Mouse (Mus musculus): ENCODE data around the gene Lrp10.

Lrp10 gene

DNA sequence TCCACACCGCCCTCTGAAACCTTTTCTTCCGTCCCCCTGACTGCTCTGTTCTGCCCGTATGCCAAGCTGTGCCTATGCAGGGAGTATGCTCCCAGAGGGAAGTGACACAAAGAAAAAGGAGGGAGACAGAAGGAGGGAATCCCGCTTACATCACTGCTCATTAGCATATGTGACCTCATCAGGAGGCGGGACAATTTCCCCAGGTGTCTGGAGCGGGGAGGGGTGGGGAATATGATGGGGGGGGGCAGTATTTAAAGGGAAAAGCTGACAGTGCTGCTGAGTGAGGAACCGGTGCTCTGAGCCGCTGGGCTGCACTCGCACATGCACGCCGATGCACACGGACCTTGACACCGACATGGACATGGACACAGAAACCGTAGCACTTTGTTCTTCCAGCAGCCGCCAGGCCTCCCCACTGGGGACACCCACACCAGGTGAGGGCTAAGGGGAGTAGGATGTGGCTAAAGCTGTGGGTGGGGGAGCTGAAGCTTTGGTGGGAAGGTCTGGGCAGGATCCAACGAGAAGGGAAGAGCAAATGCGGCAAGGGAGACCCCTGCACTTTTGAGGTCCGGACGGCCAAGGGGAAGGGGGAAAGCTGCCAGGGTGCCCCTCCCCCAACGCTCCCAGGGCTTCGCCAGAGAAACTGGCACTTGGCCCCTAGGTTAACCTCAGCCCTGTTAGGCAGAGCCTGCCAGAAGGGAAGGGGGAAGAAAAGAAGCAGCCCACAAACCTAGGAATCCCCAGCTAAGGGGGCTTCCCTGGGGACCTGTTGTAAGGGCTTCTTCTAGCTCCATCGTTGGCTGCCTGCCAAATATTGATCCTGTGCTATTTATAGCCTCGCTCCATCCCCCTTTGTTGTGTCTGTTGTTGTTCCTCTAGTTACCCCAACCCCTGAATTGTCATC, 12.3 kb downstream of the Lrp10 start, which contains the start of gene Rem2:
Gene Rem2 (plus strand): TSS at position 160 of the 904 bp plus-strand sequence.
- peak; percentile 73 to 74 for DNase-seq

DNA sequence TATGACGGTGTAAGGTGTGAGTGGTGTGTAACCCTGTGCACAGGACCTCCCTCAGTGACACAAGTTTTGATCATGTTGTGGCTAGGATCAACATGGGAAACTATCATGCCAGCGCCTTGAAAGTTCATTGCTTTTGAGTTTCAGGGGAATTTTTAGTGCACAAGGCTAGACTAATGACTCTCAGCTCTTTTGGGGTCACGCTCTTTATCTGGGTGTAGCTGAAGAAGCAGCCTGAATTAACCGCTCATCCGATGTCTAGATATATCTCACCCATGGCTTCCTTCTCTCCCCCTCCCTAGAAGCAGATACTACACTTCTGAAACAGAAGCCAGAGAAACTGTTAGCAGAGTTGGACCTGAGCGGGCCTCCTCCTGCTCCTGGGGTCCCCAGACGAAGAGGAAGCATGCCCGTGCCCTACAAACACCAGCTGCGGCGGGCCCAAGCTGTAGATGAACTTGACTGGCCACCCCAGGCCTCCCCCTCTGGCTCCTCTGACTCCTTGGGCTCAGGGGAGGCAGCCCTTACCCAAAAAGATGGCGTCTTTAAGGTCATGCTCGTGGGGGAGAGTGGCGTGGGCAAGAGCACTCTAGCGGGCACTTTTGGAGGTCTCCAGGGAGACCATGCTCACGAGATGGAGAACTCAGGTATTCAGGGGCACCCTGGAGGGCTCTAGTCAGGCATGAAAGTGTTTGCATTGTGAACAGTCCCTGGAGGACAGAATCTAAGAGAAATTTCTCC, 13.4 kb downstream of the Lrp10 start:
- DNase-seq = no peak

DNA sequence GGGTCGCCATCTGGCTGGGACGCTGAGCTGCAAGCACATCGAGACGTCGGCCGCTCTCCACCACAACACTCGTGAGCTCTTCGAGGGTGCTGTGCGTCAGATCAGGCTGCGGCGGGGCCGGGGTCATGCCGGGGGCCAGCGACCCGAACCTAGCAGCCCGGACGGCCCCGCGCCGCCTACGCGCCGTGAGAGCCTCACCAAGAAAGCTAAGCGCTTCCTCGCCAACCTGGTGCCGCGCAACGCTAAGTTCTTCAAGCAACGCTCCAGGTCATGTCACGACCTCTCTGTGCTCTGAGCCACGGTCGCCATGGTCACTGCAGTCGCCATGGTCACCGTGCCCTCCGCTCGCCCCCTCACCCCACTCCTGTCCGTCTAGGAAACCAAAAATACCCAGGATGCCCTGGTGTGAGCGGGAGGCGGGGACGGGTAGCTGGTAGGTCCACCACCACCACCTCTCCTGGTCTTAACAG, 15.5 kb downstream of the Lrp10 start:
- peak; percentile 66 to 78 for DNase-seq

DNA sequence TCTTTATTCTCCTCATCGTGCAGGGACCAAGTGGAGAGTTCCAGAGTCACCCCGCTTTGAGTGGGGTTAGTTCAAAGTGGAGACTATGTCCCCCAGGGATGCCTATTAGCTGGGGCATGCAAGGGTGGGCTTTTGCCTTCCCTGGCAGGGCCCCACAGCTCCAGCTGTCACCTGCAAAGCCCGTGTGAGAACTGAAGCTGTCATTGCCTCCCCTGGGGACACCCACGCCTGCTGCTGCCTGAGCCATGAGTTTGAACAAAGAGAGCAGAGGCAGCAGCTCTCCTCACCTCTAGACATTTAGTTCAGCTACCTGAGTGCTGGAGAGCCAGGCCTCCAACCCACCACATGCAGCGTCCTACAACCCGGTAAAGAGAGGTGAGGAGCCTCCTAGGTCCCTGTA, 16.7 kb downstream of the Lrp10 start:
- DNase-seq = no peak

DNA sequence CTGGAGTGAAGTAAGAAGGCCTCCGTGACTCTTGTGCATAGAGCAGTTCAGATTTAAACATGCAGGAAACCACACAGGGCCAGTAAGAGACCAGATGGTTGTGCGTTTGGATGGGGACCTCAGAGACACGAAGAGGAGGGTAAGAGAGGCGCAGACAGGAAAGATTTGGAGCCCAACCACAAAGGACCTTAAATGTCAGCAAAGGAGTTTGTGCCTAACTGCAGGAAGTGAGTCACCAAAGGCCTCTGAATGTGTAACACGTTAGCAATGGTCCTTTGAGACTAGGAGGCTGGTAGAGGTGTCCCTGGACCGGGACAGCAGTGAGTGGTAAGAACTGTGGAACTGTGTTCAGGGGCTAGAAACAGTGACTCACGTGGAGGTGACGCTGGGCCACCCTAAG, 17.5 kb downstream of the Lrp10 start:
- DNase-seq = no peak

DNA sequence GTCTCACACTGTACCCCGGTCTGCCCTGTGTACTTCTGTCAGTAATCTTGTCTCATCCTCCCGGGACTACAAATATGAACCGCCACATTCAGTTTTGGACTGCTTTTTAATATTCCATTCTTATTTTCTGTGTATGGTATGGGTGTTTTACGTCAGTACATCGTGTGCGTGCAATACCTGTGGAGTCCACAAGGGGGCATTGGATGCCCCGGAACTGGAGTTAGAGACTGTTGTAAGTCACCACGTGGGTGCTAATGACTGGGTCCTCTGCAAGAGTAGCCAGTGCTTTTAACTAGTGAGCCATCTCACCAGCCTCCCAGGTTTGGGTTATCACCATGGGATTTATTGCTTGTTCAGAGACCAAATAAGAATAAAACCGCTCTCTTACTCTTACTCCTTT, 18.6 kb downstream of the Lrp10 start:
- DNase-seq = peak; percentile 26 to 65

DNA sequence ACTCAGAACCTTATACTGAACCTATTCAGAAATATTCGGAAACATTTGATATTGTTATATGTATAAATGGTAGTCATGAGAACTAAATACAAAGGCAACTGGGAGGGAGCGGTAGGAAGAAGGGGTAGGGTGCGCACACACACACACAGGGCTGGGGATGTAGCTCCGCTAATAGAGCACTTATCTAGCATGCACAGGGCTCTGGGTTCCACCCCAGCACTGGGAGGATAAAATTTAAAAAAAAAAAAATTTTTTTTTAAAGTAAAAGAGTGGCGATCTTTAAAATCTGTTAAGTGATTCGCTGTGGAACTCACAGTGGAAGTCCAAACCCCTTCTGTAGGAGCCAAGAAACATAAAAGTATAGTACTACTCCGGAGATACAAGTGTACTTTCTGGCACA, 22.0 kb downstream of the Lrp10 start:
- no peak for DNase-seq

DNA sequence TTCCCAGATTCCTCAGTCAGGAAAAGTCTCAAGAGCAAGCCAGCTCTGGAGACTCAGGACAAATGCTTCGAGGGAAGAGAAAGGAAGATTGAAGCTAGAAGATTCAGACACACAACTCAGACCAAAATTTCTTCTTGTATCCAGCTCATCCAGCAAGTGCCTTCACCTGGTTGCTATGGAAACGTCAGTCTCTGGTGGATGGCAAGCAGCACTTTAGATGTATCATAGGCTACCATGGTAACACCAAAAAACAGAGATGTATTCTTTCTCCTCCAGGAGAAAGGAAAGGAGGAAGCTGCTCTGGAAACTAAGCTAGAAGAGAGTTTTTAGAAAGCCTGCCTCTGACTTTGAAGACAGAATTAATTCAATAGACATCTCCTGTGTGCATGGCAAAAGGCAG, 23.8 kb downstream of the Lrp10 start:
- DNase-seq = no peak

DNA sequence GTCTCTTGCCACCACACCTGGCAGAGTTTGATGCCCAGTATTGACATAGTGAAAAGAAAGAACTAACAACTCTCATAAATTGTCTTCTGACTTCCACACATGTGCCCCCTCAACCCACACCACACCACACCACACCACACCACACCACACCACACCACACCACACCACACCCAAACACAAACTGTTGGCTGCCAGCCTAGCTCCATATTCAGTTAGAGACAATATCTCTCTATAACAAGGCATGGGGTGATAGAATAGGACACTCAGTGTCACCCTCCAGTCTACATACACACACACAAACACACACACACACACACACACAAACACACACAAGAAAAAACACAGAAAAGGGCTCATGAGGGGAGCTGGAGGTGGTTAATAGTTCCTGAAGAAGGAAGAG, 24.4 kb downstream of the Lrp10 start:
- DNase-seq = no peak

DNA sequence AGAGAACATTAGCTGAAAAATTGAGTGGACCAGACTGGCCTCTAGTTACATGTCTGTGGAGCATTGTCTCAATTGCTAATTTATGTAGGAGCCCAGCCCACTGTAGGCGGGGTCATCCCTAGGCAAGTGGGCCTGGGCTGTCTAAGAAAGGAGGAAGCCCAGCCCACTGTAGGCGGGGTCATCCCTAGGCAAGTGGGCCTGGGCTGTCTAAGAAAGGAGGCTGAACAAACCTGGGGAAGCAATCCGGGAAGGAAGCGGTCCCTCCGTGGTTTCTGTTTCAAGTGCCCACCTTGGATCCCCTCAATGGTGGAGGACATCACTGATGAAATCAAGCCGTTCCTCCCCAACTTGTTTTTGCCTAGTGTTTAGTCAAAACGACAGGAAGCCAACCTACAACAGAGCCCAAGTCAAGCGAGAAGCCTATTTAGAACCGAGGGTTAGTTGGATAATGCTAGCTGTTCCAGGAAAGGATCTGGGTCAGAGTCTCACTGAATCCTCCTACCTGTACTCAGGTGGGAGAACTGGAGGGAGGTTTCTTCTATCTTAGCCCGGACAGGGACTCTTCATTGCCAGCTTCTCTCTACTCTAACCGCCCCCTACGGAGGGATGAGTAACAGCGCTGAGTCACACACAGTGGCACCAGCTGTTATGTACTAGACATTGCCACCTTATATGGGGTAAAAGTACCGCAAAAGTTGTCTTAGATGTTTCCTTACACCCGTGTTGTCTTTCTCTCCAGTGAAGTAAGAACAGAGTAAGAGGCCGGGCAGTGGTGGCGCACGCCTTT, 28.6 kb downstream of the Lrp10 start:
- no peak for DNase-seq

DNA sequence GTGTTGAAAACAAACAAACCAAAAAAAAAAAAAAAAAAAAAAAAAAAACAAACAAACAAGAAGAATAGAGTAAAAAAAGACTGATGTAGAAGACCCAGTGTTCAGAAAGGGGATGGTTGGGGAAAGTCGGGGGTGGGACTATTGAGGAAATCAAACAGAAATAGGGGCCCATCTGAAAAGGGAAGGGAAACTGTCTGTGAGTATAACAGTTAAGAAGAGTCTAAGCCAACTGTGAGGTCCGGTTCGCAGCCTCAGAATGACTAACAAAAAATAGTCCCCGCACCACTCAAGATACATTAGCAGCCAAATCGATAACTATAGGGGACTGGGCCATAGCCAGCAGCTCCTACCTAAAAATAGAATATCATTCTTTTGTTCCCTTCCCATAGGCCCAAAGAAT, 29.3 kb downstream of the Lrp10 start:
- no peak for DNase-seq

DNA sequence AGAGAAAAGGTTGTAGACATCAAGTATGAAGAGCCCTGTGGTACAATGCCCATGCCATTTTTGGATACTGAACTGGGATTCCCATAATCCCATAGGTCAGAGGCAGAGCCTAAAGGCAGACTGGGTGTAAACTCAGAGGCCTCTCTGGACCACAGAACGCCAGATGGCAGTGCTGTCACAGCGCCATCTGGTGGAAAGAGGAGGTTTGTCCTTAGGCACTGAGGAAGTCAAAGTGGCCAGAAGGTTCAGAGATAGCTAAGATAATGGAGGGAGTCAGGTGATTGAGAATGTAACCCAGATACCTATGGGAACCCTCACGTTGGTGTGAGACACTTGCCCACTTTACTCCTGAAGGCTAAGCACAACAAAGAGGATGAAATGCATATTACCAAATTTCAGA, 30.3 kb downstream of the Lrp10 start:
- peak; percentile 74 to 85 for DNase-seq

DNA sequence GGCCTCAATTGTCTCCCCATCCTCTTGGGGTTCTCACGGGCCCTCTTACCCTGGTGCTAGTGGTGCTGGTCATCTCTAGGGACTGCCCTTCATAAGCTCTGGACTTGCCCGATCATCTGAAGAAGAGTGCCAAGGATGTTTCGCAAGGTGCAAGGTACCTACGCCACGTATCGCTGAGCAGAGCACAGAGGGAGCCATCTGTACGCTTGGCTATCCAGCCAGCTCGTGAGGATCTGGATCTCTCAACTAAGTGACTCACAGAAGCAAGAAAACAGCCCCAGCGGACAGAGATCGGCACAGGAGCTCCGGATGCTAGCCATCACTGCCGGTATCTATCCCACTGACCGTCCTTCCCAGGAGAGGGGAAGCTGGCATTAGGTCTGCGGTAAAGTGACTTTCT, 32.8 kb downstream of the Lrp10 start:
- peak; percentile 60 to 76 for DNase-seq

DNA sequence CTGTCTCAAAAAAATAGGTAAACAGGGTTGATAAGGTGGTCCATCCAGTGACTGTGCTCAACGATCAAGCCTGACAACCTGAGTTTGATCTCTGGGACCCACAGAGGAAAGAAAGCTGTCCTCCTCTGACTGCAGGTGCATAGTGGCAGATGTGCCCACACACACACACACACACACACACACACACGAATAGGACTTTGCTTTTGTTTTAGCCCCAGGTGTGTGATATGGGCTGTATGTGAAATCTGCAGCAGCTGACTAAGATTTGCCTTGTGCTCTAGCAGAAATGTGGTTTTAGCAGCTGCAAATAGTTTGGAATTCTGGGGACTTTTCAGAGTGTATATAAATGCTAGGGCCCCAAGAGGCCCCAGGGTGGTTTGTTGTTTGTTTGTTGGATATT, 35.4 kb downstream of the Lrp10 start:
- no peak for DNase-seq

DNA sequence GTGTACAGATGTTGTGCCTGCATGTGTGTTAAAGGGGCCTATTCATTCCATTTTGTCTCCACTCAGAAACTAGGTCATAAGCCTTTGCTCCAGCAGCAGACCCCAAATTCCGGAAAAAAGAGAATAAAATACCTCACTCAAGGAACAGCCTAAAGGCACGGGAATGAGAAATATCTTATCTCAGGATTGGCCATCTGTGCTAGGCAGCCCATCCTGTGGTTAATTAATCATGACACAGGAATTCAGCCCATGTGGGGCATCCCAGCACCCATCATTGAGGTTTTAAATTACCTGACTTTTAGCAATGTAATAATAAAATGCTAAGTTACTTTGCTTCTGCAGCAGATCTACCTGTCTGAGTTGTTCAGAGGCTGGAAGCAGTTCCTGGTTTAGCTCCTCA, 37.4 kb downstream of the Lrp10 start:
- DNase-seq = no peak

DNA sequence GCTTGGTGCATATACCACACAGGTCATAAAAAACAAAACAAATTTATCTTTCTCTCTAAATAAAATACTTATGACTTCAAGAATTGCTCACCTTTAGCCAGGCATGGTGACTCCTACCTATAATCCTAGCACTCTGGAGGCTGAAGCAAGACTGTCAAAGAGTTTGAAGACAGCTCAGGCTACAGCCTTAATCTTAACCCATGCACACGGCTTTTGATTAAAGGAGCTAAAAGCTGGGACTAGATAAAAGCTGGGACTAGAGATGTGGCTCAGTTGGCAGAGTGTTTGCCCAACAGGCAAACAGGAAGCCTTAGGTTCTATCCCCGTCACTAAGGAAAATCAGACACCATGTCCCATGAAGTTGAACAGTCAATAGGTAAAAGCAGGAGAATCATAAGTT, 39.2 kb downstream of the Lrp10 start:
- no peak for DNase-seq

DNA sequence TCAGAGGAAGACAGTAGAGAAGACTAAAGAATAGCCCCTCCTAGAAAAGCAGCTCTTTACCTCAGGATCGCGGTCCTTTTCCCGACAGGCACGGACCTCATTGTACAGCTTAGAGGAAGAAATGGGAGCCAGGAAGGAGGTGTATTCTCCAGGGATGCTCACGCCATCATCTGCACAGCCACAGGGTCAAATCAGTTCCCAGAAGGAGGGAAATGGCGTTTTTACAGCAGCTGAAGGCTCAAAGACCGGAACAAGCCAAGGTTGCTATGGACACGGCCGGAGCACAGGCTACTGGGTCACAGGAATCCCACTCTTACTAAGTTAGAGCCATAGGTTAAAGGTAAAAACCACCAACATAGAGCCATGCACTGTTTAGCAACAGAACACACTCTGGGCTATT, 45.8 kb downstream of the Lrp10 start:
- DNase-seq = no peak

DNA sequence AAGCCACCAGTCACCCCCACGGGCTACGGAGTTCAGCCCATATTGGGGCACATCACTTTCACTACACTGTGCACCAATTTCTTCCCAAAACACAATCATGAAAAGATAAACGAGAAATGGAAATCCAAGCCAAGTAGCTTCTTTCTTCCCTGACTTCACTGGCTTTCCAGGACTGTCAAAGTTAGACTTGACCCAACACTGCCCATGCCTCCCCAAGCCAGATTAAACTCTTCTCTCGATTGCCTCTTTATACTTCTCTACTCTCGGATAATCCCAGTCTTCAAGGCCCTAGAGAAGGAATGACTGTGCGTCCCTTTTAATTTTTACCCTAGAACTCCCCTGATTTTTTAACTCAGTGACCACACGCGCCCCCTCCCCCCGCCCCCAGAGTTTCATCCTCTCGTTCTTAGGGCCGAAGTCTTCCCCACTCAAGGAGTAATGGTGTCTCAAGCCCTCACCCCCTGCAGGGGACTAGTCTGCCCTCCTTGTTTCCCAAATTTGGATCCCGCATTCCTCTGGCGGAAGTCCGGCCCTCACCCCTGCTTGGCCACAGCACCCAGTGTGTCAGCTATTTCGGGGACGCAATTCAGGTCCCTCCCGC, 52.9 kb downstream of the Lrp10 start:
- DNase-seq = no peak
